11 mouse cellular contexts compared by ENCODE assay signal in the genomic region with DNA sequence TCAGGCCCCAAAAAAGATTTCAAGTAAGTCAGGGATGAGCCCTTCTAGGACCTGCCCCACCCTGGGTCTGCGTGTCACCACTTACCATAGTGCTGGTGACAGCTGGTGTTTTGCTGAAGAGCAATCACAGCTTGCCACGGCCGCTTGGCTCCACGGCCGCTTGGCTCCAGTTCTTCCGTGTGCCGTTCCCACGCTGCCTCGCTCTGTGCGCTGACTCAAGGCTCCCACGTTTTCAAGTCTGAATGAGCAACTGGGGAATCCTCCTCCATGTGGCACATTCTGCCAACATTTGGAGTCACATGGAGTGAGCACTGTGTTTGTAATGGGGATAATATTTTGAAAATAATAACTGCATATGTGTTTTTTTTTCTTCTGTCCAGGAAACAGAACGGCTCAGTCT. TPM values are rescaled to one million over a fixed set of nuclear protein-coding genes. Genes with fewer than 3 reads are reported as not detected.
DNase-seq lines count a peak whose midpoint lies in the region; ATAC-seq lines count a peak whose summit lies in the region.
"Had no signal": no experiment of that assay in that cellular context is flagged by ENCODE, and none has a peak within 500 bp of the region (broad histone marks: within the 10 kb centered on the region; RNA-seq: fewer than 3 reads in every experiment).

No protein-coding gene starts in this region.

- H3K27ac ChIP-seq in embryonic facial prominence, embryonic 14.5 days (replicated peaks; ENCODE audit: low read depth, low read length) = no peak overlapping the region
- no peak overlapping the region for H3K27ac ChIP-seq in embryonic facial prominence, embryonic 10.5 days (replicated peaks)
- H3K27ac ChIP-seq: kidney, embryonic 15.5 days; liver, embryonic 15.5 days had no signal

- H3K9ac ChIP-seq in embryonic facial prominence, embryonic 14.5 days (ENCODE audit: low read depth, low read length) = no peak overlapping the region
- H3K9ac ChIP-seq: kidney, embryonic 15.5 days; liver, embryonic 15.5 days had no signal

- no peaks in the 10 kb centered on the region for H3K36me3 ChIP-seq in embryonic facial prominence, embryonic 14.5 days (ENCODE audit: control insufficient read depth, insufficient read depth, low read length)
- no peaks in the 10 kb centered on the region for H3K36me3 ChIP-seq in embryonic facial prominence, embryonic 10.5 days (replicated peaks)
- H3K36me3 ChIP-seq: kidney, embryonic 15.5 days; liver, embryonic 15.5 days had no signal

- H3K4me3 ChIP-seq in embryonic facial prominence, embryonic 14.5 days (ENCODE audit: low read depth, low read length) = no peak overlapping the region
- H3K4me3 ChIP-seq in embryonic facial prominence, embryonic 10.5 days = no peak overlapping the region
- H3K4me3 ChIP-seq: kidney, embryonic 15.5 days; liver, embryonic 15.5 days; myocyte had no signal

- no peaks in the 10 kb centered on the region for H3K9me3 ChIP-seq in embryonic facial prominence, embryonic 14.5 days (ENCODE audit: control insufficient read depth, low read length)
- H3K9me3 ChIP-seq in embryonic facial prominence, embryonic 10.5 days = no peaks in the 10 kb centered on the region
- H3K9me3 ChIP-seq: kidney, embryonic 15.5 days; liver, embryonic 15.5 days had no signal

- H3K27me3 ChIP-seq in embryonic facial prominence, embryonic 14.5 days (replicated peaks; ENCODE audit: control insufficient read depth, insufficient read depth, low read length) = no peaks in the 10 kb centered on the region
- H3K27me3 ChIP-seq in embryonic facial prominence, embryonic 10.5 days (replicated peaks; ENCODE audit: low read depth, poor library complexity, severe bottlenecking) = no peaks in the 10 kb centered on the region
- H3K27me3 ChIP-seq: liver, embryonic 15.5 days had no signal

- H3K4me1 ChIP-seq in embryonic facial prominence, embryonic 14.5 days (ENCODE audit: control insufficient read depth, insufficient read depth, low read length) = no peaks in the 10 kb centered on the region
- H3K4me1 ChIP-seq in embryonic facial prominence, embryonic 10.5 days = no peaks in the 10 kb centered on the region
- H3K4me1 ChIP-seq: kidney, embryonic 15.5 days; liver, embryonic 15.5 days had no signal

- no peak overlapping the region for H3K4me2 ChIP-seq in embryonic facial prominence, embryonic 14.5 days (ENCODE audit: low read depth, low read length)
- H3K4me2 ChIP-seq: kidney, embryonic 15.5 days; liver, embryonic 15.5 days had no signal

- peak; percentile 35; the same call in 1 of the 2 replicates for ATAC-seq in embryonic facial prominence, embryonic 14.5 days (ENCODE audit: low read depth)

- no peak for DNase-seq in embryonic facial prominence, embryonic 14.5 days (ENCODE audit: low spot score)
- DNase-seq in embryonic facial prominence, embryonic 10.5 days (ENCODE audit: low spot score) = no peak
- peak; percentile 40 for DNase-seq in Muller cell, postnatal 12 days (ENCODE audit: inconsistent ontology term)
- peak; percentile 62 to 89 for DNase-seq in frontal cortex, adult 2 months (ENCODE audit: extremely low spot score in 1 of 2, low spot score in 1 of 2)
- peak; percentile 38 to 78 for DNase-seq in left cerebral cortex, adult 9 months (ENCODE audit: low spot score in 2 of 2)
- no peak for DNase-seq in embryo, embryonic 9.5 days (ENCODE audit: extremely low spot score)
- DNase-seq in ovary, postnatal 36 days (ENCODE audit: low spot score) = no peak
- no peak for DNase-seq in thymus, postnatal 25 days

- 82% methylated on average over 12 of the region's 12 CpGs for WGBS in embryonic facial prominence, embryonic 14.5 days
- WGBS in embryonic facial prominence, embryonic 10.5 days = 88% methylated on average over 12 of the region's 12 CpGs

RNA-seq across cellular contexts. Expression of a gene that starts 52.2 kb away (rescaled TPM):
- polyA plus RNA-seq in embryonic facial prominence, embryonic 14.5 days (2014; fragmentation: Nextera tagmentation; extraction: Ambion mirVana) = 0.57 and 1.9 TPM in 2 replicates
- polyA plus RNA-seq in embryonic facial prominence, embryonic 10.5 days (2016; fragmentation: Nextera tagmentation; extraction: Ambion mirVana) = 0.44 and 0.52 TPM in 2 replicates
- polyA plus RNA-seq in frontal cortex, adult 2 months (2012; rRNA removed) = 7.2 and 7.8 TPM in 2 replicates
- polyA plus RNA-seq: liver, embryonic 15.5 days; myocyte had no signal

Comparison
In these comparisons a context has a peak if more than half of its experiments do, and no peak if none do; other contexts are left out.
1. DNase-seq: peak in Muller cell, postnatal 12 days (single experiment), frontal cortex, adult 2 months (2 of 2) and left cerebral cortex, adult 9 months (2 of 2); none in embryonic facial prominence, embryonic 14.5 days (single experiment), embryonic facial prominence, embryonic 10.5 days (single experiment), embryo, embryonic 9.5 days (single experiment), ovary, postnatal 36 days (single experiment) and thymus, postnatal 25 days (single experiment).